Mouse (Mus musculus) gastrocnemius, adult 8-10 months (tissue): ENCODE data around the gene Pcdh18. TPM values are rescaled to one million over a fixed set of nuclear protein-coding genes. Genes with fewer than 3 reads are reported as not detected.
A peak's percentile ranks its signal among the peaks of the same experiment; 100 is the strongest.

Experiments used
- DNase-seq, 2 experiments: peaks; one replicate each; pipeline ENCODE4 v3.0.0; 2022; ENCODE audit warnings: low spot score in 2 of 2
- total RNA-seq, 4 experiments: library from RNA; stranded (reverse); gene quantifications; 2 replicates each; pipeline ENCODE4 v1.2.4; 2022

The Pcdh18 gene
- total RNA-seq, result 1 to 10 TPM; 1.7 to 3.3 (median 1.9) TPM

DNA sequence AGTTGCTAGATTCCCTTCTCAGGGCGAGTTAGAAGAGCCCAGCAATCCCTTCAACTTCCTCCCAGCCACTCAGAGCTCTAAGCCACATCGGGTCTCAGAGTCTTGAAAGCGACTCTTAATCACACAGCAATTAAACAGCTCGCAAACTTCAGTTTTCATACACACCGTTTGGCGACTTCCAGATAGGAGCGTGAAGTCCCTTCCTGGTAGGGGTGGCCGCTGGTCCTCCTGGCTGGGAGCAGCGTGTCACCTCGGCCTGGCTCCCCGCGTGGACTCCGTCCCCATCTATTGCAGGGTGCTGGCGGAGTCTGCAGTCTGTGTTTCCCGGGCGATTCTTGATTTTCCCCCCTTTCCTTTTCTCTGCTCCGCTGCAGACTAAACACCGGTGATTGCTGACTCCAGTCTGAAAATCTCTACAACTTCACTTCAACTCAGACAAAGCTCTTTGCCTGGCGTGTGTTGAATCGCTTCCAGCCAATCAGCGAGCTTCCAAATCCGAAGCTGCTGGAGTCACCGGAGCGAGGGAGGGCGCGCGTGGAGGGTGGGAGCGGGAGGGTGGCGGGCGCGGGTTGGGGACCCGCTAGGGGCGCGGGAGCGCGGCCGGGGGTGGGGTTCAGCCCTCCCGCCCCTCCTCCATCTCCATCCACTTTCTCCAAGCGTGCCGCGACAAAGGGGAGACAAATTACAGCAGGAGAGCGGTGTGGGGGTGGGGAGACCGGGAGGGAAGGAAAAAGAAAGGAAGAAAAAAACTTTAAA is at the start of gene Pcdh18:
Gene Pcdh18, minus strand, starts transcription at position 456 of the 756 bp plus-strand sequence.
- peak; percentile 52 to 65 for DNase-seq

DNA sequence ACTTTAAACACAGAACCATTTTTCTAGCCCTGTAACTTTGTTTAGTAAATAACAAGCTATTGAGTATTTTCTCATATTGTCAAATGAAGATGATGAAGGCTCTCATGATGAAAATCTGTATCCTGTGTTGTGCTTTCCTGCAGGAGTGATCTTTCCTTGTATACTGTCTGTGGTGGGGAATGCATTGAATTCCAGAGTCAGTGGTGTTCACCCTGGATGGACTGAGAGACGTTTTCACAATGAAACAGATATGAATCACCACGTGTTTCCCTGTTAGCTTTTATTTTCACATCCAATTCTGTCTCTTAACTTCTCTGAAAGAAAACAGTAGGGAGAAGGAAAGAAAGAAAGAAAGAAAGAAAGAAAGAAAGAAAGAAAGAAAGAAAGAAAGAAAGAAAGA is 49.7 kb upstream of the Pcdh18 start:
- DNase-seq, result no peak

DNA sequence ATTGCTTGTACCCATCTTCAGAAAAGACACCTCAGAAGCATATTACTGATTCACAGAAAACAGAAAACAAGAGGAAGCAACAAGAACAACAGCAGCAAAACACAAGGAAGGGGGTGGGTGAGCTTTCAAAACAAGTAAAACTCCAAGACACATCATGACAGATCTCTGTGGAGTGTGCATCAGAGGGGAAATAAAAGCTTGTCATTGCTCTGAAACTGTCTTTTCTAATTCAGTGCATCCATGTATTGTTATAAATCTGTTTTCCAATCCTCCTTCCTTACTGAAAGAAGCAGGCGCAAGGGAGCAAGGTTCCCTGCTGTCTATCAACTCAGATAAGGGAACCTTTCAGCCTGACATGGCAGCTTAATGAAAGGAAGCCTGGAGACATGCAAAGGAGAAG is 48.4 kb upstream of the Pcdh18 start:
- DNase-seq, result no peak

DNA sequence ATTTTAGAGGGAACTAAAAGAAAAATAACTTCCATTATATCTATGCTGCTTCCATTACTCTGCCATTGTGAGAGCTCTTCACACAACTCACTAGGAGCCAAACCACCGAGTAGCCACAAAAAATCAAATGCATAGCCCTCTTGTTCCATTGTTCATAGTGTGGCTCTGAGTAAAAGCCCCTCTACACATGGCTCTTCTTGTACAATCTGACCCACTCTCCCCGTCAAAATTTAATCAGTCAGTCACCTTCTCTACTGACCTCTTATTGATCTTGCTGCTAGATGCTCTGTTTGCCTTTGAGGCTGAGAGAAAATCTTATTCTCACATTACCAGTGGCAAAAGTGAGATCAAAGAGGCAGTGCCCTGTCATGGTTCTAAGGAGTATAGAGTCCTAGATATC is 31.2 kb upstream of the Pcdh18 start:
- DNase-seq, result no peak

DNA sequence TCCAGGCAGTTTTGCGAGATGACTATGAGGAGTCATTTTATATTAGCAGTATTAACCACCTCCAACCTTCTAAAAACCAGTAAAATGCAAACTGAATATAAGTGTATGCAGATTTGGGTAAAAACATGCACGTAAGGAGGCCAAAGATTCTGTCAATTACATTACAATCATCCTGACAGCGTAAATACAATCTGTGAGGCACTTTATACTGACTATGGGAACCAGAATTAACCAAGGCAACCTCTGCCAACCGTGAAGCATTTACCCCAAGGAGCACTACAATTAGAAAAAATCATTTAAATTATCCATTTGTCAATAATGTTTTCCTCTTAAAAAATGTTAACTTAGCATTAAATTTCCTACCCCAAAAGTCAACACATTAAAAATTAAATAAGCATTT is 30.6 kb upstream of the Pcdh18 start:
- no peak for DNase-seq

DNA sequence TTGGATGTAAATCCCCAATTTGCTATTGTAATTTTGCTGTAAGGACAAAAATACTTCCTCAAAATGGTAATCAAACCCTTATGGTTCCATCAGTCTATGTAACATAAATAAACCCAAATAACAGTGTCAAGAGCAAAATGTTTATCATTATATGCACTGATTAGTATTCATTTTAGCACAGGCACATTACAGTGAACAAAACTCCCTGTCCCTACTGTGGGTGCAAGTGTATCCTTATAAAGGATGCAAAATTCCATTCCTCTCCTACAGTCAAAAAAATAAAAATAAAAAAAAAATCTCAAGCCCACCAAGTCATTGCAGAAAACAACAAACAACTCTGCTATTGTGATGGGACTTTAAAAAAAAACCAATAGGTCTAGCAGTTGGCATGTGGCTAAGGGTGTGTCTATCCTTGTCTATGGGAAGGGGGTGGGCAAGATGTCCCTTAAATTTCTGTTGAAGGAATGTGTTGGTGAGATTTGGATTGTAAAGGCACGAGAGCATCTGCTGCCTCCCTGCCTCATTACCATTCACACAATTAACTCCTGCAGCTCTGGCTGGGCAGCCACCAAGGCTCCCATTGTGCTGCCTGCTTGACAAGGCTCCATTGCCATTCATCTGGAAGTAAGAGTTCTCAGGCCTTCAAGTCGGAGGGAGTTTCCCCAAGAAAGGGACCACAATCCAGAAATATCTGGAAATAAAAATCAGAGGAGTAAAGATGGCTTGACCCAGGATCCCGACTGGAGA is 12.0 kb upstream of the Pcdh18 start:
- no peak for DNase-seq

DNA sequence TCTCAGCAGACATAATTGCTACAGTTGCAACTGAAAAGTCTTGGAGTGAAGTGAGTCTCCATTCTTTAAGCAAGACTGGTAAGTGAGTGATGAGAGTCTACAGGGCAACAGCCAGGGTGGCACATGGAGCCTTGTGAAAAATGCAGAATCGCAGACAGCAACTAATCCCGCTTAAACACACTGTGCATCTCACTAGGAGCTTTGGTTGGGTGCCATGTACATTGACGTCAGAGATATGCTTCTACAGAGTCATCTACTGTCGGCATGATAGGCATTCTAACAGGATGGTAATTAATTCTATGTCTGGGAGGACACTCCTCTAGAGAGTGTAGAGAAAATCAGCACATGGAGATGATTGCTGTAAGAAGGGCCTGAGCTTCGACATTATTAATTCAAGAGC is 5.6 kb upstream of the Pcdh18 start:
- DNase-seq, result no peak

DNA sequence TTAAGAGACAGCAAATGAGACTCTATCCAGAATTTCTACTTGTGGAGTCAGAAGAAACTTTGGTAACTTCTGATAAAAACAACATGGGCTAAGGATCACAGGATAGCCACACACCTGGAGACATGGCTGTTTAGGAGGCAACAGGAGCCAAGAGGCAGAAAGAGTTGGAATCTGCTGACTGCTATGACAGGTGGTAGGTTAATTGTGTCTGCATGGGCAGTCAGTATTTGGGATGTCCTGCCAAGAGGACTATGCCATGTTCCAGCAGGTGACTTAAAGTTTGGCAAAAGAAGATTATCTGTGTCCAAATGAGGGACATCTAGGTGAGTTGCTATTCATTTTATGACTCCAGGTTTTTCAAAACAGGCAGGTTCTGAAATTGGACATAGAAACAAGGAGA is 4.8 kb upstream of the Pcdh18 start:
- DNase-seq, result no peak

DNA sequence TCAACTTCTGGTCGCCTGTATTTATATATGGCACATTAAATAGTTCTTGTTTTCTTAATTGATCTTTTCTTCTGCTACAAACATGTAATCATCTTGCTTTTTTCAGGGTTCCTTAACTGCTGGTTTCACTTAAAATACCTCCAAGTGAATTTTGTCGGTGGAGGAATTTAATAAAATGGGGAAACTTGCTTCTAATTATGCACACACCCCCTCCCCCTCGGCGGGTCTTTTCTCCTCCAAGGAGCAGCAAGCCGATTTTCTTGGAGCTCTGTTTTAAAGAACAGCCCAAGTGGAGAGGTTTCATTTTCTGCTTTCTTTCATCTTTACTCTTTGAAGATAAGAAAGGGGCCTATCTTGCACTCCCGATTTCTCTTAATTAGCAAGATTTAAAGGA is 498 bp upstream of the Pcdh18 start:
- no peak for DNase-seq

DNA sequence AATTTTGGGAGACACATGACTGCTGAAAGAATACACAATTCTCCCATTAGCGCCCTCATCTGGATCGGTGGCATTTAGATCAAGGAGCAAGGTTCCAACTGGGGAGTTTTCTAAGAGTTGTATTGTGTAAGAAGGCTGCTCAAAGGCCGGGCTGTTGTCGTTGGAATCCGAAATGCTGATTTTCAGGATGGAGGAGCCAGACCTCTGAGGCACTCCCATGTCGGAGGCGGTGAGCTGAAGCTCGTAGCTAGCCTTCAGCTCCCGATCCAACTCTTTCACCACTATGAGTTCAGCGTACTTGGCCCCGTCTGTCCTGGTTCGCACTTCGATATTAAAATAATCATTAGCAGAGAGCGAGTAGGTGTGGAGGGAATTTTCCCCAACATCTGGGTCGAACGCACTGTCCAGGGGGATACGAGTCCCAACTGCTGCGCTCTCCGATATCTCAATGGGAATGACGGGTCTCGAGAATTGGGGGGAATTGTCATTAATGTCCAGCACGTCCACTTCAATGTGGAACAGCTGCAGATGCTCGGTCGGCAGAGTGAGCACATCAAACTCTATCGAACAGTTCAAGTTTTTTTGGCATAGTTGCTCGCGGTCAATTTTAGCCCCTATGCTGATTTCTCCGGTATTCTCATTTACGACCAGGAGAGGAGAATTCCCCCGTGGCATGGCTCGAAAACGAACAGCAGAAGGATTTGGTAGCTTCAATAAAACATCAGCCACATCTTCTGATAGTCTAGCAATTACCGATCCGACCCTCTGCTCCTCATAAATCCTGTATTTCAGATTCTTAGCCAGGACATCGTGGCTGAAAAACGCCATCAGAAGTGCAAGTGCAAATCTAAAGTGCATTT is 909 bp downstream of the Pcdh18 start:
- peak; percentile 28 to 31 for DNase-seq

DNA sequence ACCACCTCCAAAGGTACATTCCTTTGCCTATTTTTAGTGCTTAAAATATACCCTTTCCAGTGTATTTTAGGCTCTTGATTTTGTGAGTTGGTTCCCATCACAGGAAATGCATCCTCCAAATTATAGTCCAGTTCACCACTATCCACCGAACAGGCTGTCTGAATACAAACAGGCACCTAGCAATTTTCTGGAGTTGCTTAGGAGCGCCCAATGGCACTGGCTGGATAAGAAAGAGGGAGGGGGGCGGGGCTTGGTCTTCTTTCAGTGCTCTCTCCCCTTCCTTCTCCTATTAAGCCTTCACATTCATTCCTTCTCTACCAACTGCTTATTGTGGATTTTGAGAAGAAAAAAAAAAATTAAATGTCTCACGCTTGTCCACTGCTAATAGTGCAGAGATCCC is 4.4 kb downstream of the Pcdh18 start:
- DNase-seq, result no peak

DNA sequence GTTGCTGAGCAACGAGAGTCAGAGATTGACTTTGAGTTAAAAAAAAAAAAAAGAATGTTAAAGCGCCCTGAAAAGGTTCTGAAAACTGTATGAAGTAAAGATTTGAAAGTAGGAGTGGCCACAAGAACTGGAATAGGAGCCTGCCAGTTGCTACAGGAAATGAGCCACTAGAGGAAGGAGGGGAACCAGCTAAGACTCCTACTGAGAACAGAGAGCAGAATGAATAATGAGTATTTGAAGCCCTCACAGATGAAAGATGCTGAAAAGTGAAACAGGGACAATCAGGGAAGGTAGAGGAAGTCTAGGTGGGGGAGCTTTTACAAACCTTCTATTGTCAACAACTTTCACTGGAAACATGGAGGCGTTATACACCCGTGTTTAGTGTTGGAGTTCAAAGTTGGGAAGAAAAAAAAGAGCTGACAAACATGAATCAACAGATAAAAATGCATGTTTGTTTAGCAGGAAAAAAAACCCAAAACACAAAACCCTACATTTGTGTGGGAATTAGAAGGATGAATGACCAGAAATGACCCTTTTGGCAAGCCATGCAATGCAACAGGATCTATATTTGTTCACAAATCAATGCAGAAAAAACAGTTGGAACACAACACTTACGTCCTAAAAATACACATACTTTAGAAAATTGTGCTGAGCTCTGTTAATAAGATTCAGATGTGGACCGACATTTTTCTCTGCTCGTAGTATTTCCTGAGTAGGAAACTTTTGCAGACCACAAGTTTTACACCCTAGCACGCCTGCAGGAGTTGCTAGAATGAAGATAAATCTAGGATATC is 7.4 kb downstream of the Pcdh18 start:
- DNase-seq, result no peak

DNA sequence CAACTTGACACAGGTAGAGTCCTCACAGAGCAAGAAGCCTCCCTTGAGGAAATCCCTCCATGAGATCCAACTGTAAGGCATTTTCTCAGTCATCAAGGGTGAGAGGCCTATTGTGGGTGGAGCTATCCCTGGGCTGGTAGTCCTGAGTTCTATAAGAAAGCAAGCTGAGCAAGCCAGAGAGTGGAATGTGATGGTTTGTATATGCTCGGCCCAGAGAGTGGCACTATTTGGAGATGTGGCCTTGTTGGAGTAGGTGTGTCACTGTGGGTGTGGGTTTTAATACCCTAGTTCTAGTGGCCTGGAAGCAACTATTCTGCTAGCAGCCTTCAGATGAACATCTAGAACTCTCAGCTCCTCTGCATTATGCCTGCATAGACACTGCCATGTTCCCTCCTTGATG is 9.1 kb downstream of the Pcdh18 start:
- DNase-seq, result no peak

DNA sequence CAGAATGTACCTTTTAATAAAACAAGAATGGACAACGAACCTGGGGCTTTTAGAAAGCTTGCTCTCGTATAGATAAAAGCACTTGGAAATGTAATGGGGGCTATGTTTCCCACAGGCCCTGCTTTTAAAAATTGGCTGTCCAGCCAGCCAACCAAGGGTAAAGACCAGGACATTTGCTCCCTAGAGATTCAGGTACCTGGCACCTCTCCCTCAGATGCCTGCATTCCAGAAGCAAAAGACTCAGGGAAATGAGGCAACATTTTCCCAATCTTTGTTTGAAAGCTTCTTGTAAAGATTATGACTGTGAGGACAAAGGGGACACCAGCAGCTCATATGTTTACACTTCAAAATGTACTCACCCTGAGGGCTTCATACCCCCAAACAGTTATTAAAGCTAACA is 18.1 kb downstream of the Pcdh18 start:
- DNase-seq, result no peak

DNA sequence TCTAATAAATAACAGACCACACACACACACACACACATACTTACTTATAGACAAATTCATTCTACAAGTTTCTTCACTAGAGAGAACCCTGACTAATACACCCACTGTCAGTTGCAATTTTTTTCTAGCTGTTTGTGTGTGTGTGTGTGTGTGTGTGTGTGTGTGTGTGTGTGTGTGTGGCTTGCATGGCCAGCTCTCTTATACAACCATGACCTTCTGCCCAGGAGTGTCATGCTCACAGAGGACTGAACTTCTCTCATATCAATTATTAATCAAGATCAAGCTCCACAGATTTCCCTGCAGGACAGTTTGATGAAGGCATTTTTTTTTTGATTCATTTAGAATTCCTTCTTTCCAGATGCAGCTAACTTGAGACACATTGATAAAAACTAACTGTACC is 18.6 kb downstream of the Pcdh18 start:
- DNase-seq, result no peak

DNA sequence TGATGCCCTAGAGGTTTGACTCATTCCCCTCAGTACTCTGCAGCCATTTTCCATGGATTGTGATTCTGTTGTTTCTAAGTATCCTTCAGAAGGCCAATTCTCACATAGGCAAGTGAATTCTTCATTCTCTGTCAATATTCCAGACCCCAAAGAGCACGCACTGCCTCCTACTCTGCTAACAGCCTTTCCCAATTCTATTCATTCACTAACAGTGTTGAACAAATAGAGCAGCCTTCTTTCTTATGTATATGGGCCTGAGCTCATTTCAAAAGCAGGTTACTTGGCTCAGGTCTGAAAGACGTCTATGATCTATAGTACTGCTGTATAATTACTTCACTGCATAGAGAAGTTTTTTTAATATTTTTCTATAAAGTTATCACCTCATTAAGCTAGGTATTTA is 50.6 kb downstream of the Pcdh18 start:
- no peak for DNase-seq

DNA sequence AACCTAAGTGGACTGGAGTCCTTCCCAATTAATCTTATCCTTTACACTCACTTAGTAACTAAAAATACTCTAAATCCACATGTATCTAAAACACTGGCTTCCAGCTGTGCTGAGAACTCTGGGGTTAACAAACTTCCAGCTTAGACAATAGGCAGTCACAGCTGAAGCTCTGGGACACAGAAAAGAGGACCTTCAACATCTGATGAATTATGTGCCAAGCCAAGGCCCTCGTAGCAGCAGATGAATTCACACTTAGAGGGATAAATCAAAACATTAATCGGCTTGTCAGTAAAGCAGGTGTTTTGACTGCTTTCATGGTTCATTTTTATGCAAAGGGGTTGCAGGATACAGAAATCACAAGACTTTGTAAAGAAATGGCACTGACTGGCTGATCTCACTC is 57.2 kb downstream of the Pcdh18 start:
- DNase-seq, result no peak
